Mouse (Mus musculus) olfactory bulb, adult 2 months (tissue): Measurements from ENCODE around the gene Tfeb.

Source experiments
- CTCF ChIP-seq: fragments of 200-500 bp; IDR thresholded peaks from 2 replicates; pipeline ENCODE4 v1.5.1; 2012; ENCODE audit warnings: low read depth, mild to moderate bottlenecking, low read length, moderate library complexity; ENCODE audit not compliant: insufficient read depth
- POLR2A ChIP-seq: fragments of 200-500 bp; IDR thresholded peaks from 2 replicates; pipeline ENCODE4 v1.6.1; 2012; ENCODE audit warnings: mild to moderate bottlenecking, low read depth, low read length, moderate library complexity; ENCODE audit not compliant: insufficient read depth

DNA sequence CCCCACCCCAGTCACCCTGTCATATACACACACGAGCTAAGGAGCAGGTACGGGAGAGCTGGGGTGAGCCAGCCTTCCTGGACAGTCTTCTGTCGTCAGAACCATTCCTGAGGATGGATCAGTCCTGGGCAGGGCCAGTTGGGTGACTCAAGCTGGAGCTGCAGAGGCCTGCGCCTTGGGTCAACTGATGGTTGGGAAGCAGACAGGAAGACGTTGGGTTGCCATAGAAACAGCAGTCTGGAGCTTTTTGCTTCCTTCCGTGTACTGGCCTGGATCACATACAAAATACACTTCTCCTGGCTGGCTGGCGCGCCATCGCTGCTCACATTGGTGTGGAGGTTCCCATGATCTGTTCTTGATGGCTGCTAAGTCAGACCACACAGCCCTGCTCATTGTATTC, 35.0 kb upstream of the Tfeb start:
- TF ChIP-seq CTCF (no peak), POLR2A (no peak)
